Mouse (Mus musculus) retina, adult 2 months (tissue): ENCODE measurements around the gene Rufy3.

Experiments used
- DNase-seq: peaks from one replicate; pipeline ENCODE4 v3.0.0-alpha.2; 2012; ENCODE audit warnings: low read depth, low spot score

Gene Rufy3

GRCm38 (mm10) chr5:88629125-88629524 is 64.3 kb downstream of the Rufy3 start:
- DNase-seq = no peak

- no peak for DNase-seq
Measured at GRCm38 (mm10) chr5:88629987-88630386, 65.1 kb downstream of the Rufy3 start.

GRCm38 (mm10) chr5:88630883-88631282 is 66.0 kb downstream of the Rufy3 start:
- no peak for DNase-seq

GRCm38 (mm10) chr5:88631545-88631944 is 66.7 kb downstream of the Rufy3 start:
- DNase-seq = no peak

GRCm38 (mm10) chr5:88632463-88632862 is 67.6 kb downstream of the Rufy3 start:
- no peak for DNase-seq

GRCm38 (mm10) chr5:88634076-88634475 is 69.2 kb downstream of the Rufy3 start:
- no peak for DNase-seq

GRCm38 (mm10) chr5:88642786-88643185 is 77.9 kb downstream of the Rufy3 start:
- no peak for DNase-seq

GRCm38 (mm10) chr5:88643491-88643890 is 78.7 kb downstream of the Rufy3 start:
- DNase-seq = no peak

- DNase-seq = no peak
Measured at GRCm38 (mm10) chr5:88644901-88645300, 80.1 kb downstream of the Rufy3 start.

- DNase-seq = no peak
Measured at GRCm38 (mm10) chr5:88645405-88645804, 80.6 kb downstream of the Rufy3 start.

- DNase-seq = no peak
Measured at GRCm38 (mm10) chr5:88649250-88650173, 84.7 kb downstream of the Rufy3 start.

GRCm38 (mm10) chr5:88652589-88652988 is 87.7 kb downstream of the Rufy3 start:
- DNase-seq = no peak

GRCm38 (mm10) chr5:88657868-88658267 is 93.0 kb downstream of the Rufy3 start:
- no peak for DNase-seq

GRCm38 (mm10) chr5:88663151-88663550 is 98.3 kb downstream of the Rufy3 start:
- no peak for DNase-seq

- DNase-seq = no peak
Measured at GRCm38 (mm10) chr5:88663875-88664274, 99.0 kb downstream of the Rufy3 start.

GRCm38 (mm10) chr5:88674703-88675442 is 110.0 kb downstream of the Rufy3 start:
- DNase-seq = no peak

- DNase-seq = peak; percentile 80
Measured at GRCm38 (mm10) chr5:88675443-88676387, 110.9 kb downstream of the Rufy3 start, which contains the start of gene Grsf1. TSS of gene Grsf1 (minus strand) at chr5:88676171.

- no peak for DNase-seq
Measured at GRCm38 (mm10) chr5:88678929-88679328, 114.1 kb downstream of the Rufy3 start.

- no peak for DNase-seq
Measured at GRCm38 (mm10) chr5:88679341-88679740, 114.5 kb downstream of the Rufy3 start.

GRCm38 (mm10) chr5:88680567-88680966 is 115.7 kb downstream of the Rufy3 start:
- DNase-seq = no peak

- no peak for DNase-seq
Measured at GRCm38 (mm10) chr5:88683706-88684105, 118.9 kb downstream of the Rufy3 start.
